Mouse (Mus musculus) v-Abl transformed pro-B cells (cell line): Measurements from ENCODE around the gene Carns1.

ENCODE experiments used
- in situ Hi-C, 2 experiments: fragments of 400-800 bp; cut with MboI; formaldehyde crosslinking; loops; one replicate each; pipeline ENCODE4 v1.15.1; 2025; ENCODE audit not compliant: unreplicated experiment in 2 of 2

Carns1 gene

DNA sequence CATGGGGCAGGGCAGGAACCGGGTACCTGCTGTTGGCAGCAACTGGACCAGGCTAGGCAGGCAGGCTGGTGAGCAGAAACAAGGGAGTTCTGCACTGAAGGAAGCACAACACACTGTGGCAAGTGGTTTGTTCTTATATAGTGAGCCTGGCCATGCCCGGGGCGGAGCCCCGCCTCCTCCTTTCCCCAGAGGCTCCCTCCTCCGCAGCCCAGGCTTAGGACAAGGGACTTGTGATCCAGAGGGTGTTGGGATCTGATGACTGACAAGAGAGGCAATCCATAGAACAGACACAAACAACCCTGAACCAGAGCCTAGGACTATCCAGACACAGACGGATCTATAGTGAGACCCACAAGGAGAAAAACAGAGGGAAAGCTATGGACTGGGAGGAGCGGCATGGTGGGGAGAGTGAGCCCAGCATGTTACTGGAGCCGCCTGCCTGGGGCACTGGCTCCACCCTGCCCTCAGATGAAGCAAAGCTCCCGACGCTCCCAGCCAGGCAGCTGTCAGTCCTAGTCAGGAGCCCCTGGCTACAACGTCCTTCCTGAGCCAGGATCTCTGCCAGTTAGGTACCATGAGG is at the start of gene Carns1:
Gene Carns1, minus strand, starts transcription at position 112 of the 580 bp plus-strand sequence.
- in situ Hi-C loops = no loop called here

DNA sequence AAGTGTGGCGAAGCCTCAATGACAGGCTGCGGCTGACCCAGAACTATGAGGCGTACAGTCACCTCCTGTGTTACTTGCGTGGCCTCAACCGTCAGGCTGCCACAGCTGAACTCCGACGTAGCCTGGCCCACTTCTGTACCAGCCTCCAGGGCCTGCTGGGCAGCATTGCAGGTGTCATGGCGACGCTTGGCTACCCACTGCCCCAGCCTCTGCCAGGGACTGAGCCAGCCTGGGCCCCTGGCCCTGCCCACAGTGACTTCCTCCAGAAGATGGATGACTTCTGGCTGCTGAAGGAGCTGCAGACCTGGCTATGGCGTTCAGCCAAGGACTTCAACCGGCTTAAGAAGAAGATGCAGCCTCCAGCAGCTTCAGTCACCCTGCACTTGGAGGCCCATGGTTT is 46.9 kb upstream of the Carns1 start:
- in situ Hi-C loops = no loop called here

DNA sequence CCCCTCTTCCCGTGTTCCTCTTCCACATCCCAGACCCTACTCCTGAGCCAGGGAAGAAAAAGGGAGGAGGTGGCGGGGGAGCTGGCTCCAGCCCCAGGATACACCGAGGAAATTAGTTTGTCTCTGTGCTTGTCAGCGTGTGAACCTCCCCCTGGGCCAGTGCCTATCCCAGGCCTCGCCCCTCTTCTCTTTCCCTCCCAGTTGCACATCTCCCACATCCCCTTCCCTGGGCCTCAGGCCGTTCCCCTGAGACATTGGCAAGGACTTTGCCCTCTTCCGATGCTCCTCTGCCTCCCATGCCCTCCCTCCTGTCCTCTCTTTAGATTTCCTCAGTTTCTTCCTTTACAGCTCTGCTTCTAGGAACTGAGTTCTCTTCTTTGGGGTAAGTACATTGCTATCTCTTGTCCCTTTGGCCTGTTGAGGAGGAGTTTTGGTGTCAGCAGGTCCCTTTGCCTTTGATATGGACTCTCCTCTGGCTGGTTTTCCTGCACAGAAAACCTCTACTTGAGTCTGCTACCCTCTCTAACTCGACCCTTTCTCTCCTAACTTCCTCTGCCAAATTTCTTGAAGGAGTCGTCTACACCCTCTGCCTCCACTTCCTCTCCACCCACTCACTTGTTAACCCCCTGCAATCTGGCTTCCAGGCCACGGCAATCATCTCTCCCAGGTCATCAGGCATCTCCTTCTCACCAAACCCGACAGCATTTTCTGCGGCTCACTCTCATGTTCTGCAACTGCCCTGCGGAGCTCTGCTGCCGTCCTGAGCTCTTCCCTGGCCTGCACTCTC is 45.9 kb upstream of the Carns1 start:
- in situ Hi-C loops = no loop called here

DNA sequence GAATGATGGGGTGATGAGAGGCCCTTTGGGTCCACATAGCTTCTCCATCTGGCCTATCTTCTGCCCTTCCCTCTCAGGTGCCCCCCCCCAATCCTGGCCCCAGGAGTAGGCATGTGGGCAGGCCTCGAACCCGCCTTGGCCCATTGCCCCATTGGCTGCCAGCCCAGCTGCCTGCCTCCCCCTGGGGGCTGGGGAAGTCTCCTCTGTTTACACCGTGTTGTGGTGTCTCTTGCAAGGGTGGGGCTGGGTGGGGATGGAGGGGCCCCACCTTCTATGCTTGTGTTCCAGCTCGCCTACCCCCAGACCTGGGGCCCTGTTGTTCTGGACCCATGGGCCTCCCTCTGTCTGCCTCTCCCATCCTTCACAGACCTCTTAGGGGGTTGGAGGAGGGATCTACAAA is 45.1 kb upstream of the Carns1 start:
- in situ Hi-C loops = no loop called here

DNA sequence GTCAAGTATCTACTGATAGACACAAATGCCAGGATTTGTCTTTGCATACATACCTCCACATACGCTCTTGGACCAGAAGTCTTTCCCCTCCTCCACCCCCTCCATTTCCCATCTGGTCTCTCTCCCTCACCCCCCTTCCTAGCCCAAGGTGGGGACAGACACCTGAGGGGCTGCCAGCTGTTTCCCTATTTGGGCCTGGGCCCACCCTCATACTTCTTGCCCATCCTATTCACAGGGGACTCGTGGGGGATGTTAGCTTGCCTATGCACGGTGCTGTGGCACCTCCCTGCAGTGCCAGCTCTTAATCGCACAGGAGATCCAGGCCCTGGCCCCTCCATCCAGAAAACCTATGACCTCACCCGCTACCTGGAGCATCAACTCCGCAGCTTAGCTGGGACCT is 44.7 kb upstream of the Carns1 start:
- in situ Hi-C loops = no loop called here

DNA sequence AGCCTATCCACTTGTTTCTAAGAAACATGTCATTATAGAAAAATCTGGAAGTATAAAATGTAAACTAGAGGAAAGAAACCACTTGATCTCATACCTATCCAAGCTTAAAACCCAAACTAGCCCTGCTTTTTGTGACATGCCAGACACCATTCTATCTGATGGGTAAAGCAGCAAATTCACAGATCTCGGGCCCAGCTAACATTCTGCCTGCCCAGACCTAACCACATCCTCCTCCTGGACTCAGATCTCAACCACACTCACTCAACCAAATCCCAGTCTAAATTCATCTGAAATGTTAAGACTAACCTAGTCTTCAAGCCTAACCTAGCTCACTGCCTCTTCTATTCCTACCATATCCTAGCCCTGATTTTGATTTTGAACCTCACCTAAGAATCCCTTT is 43.5 kb upstream of the Carns1 start:
- in situ Hi-C loops = no loop called here

DNA sequence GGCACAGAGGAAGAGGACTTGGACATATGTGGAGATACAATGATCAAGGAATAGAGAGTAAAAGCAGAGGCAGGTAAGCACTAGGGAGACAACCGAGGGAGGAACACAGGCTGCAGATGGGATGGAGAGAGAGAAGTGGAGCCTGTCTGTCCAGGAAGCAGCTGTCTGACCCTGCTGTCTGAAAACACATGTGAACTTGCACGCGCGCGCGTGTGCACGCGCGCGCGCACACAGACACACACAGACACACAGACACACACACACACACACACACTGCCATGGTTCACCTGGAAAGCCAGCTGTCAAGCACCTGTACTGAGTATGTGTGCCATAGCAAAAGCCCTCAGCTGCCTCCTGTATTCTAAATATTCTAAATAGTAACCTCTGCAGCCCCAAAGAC is 43.0 kb upstream of the Carns1 start:
- in situ Hi-C loops = no loop called here

DNA sequence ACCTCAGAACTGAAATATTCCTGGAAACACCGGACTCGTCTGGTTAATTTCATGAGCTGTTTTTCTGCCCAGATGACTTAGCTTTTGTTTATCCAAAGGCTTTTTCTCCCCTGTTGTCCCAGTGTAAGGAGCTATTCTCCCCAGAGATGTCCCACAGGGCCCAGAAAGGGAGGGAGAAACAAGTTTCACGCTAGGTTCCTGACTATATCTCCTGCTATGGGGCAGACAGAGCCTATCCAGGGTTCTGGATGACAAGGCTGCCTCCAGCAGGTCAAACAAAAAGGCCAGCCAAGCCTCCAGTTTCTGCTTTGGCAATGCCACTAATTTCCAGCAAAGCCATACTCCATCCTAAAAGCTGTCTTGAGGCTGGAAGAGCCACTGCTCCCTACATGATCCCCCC is 42.6 kb upstream of the Carns1 start:
- in situ Hi-C loops = no loop called here

DNA sequence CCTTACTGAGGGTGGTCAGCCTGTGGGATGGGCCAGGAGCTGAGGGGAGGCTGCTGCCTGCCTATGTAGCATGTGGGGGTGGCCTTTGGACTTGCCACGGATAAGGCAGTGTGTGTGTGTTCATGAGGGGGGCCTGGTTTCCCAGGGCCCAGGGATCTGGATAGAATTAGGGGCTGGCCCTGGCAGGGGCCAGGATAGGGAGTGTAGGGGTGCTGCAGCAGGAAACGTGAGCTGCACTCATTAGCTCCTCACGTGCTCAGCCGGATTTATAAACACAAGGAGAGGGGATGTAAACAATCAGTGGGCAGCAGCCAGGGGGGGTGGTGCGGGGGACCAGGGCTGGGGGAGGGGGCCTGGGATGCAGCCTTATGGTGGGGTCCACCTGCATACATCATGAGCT is 41.9 kb upstream of the Carns1 start:
- in situ Hi-C loops = no loop called here

DNA sequence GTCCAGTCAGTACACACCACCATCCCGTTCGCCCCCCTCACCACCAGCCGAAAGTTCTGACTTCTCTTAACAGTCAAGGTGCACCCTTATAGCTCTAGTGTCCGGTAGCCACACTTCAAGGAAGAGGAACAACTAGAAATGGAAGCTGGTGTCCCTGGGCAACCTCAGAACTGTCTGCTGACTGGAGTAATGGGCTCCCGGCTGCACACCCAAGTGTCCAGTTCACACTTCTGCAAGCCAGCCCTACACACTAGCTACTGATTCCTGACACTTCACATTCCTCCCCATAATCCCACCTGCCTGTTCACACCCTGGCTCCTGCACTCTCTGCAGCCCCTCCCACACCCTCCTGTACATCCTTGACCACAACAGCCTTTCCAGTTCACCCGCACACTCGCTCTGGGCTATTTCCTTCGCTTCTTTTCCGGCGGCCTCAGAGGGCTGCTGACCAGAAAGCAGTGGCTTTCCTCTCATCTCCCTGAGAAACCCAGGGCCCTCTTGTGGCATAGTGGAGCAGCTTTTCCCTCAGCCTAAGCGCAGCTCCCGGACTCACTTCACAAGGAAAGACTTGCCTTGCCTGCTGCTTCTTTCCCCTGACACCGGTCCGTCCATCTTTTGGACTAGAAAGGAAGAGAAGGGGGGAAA is 40.9 kb upstream of the Carns1 start:
- in situ Hi-C loops = no loop called here

DNA sequence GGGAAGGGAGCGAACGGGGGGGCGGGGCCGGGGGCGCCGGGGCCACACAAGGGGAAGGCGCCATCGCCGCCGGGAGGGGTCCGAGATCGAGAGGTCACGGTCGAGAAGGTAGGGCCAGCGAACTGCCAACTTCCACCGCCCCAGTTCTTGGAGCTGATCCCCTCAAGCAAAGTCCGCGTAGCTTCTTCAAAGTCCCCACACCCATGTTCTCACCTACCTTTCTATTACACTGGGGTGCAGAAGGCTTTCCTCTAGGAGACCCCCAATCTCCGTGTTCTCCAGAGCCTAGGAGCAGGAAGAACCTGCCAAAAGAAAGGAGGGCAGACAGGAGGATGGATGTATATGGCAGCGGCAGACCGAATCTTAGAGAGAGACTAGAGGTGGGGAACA is 40.2 kb upstream of the Carns1 start:
- in situ Hi-C loops = no loop called here

DNA sequence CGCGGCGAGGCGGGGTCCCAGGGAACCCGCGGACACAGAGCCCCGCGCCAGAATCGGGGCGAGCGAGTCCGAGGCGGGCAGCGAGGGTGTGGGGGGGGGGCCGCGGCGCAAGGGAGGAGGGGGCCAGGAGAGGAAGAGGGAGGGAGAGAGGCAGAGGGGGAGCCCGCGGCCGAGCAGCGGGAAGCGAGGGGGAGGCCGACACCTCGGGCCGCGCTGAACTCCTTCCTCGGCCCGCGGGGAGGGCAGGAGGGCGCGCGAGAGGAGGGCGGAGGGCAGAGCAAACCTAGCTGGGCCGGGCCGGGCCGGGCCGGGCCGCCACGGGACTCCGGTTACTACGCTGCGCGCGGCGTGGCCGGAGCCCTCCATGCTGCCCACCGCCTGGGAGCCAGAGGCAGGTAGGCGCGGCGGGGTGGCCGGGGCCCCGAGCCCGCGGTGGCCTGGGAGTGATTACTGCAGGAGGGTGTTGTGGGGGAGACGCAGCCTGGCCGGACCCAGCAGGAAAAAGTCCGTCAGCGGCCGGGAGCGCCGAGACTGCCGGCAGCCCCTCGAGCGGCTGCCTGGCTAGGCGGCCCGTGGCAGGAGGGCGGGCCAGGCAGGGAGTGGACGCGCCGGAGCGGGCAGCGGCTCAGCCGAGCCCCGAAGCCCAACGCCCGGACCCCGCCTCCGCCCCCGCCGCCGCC is 39.6 kb upstream of the Carns1 start:
- in situ Hi-C loops = no loop called here

DNA sequence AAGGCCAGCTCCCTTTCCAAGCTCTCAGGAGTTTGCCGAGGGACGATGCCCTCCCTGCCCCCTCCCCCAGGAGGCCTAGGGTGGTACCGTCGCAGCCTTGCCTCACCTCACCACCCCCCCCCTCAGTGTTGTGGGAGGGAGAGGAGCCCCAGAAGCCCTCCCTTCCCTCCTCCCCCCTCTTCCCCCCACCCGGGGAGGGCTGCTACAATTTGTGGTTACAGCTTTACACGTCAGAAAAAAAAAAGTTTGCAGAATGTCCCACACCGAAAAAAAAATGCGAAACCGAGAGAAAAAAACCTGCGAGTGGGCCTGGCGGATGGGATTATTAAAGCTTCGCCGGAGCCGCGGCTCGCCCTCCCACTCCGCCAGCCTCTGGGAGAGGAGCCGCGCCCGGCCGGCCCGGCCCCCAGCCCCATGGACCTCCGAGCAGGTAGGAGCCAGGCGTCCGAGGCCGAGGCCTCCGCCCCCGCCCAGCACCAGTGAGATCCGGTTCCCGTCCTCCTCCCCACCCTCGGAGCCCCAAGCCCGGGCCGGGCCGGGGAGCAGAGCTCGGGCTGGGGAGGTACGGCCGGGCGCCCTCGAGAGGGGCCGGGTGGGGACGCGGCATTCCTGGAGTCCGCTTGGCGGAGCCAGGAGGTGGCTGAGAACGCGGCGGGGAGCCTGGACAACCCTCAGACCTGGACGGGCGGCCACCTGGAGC is 38.9 kb upstream of the Carns1 start, which contains the start of the genes Clcf1 and AC109138.7:
Gene Clcf1, plus strand, starts transcription at position 168 of the 700 bp plus-strand sequence.
Gene AC109138.7, plus strand, starts transcription at position 287 of the 700 bp plus-strand sequence.
- in situ Hi-C loops = no loop called here

DNA sequence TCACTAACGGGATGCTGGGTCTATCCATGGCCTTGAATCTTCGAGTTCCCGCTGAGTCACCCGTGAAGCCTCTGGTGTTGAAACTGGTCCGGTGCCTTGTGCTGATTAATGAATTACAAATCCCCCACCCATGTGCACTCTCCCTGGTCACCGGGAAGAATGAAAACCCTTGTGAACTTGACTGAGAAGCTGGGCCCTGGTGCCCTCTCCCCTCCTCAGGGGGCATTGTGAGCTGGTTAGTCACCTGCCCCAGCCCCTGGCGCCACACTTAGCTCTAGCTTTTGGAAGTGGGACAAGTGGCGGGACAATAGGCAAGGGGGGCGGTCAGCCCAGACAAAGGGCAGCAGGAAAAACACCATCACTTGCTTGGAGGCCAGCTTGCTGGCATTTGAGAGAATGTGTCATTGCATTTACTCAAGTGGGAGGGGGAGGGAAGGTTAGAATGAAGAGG is 38.3 kb upstream of the Carns1 start:
- in situ Hi-C loops = no loop called here

DNA sequence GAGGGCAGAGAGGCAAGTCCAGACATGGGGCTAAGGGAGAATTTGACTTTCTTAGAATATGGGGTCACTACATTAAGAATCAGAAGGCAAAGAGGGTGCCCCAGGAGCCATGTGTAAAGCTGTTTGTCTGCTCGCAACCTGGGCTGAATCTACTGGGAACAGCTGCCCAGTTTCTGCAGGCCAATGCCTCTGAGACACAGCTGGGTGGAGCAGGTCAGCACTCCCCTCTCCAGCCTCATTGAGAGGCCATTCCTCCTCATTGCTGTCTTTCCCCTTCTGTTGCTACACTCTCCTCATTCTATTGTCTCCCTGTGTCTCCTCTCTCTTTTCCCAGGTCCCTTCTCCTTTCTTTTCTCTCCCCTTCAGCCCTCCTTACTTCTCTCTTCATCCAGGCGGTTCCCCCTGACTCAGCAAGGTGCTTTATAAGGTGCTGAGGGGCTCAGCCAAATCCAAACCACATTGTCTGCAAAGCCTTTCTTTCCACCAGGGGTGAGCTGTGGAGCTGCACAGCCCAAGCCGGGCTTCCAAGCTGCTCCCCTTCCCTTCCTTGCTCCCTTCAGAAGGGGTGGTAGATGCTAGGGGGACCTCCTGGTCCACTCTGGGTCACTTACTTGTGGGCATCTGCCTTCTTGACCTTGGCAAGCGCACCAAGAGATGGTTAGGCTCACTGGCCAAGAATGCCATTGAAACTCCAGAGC is 36.8 kb upstream of the Carns1 start:
- in situ Hi-C loops = no loop called here

DNA sequence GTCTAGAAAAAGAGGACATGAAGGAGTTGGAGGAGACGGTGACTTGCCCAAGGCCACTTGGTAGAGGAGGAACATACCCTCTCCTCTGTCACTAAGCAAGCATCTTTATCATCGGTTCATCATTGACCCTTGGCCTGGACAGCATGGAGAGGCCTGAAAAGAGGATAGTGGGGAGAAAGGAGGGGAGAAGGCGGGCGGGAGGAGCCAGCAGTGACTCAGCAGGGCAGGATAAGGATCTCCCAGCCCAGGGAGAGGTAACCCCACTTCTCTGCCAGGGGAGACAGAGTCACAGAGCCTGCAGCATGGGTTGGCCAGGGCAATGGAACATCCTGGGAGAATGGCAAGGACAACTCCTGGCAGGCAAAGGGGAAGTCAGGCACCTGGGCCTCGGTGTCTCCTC is 33.3 kb upstream of the Carns1 start:
- in situ Hi-C loops = loop anchor here (5.0 kb wide), 3 partner anchors 34 to 104 kb away; no protein-coding TSS in a partner anchor

DNA sequence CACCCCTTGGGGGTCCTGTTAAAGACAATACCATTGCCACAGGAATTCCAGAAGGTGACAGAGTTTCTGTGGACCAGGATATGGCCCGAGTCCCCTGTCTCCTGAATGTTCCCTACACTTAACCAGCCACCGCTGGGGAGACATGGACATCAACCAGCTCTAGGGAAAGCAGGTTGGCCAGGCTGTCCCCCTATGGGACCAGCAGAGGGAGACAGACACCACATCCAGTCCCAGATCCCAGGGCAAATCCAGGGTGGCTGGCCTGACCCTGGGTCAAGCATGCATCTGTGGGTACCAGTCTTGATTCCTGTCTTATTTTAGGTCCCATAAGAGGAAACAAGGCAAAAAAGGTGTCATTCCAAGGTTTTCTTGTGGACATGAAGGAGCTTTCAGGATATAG is 31.7 kb upstream of the Carns1 start:
- in situ Hi-C loops = loop anchor here (5.0 kb wide), 3 partner anchors 35 to 105 kb away; no protein-coding TSS in a partner anchor

DNA sequence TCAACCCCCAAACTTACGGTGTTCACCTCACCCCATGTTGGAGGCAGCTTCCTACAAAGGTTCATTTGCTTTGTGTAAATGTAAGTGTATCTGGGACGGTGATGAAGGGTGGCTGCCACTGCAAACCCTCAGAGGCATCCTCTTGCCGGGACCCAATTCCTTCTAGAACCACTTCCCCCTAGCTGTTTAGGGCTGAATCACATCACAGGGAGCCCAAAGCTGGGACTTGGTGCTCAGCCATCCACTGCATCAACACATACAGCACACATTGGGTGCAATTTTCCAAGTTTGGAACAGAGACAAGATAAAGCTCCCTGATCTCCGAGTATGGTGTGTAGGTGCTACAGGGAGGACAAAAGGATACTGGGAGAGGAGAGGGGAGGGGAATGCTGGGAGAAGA is 29.6 kb upstream of the Carns1 start:
- in situ Hi-C loops = loop anchor here (5.0 kb wide), 8 partner anchors 37 to 188 kb away; partner anchors contain the start of gene Aip (in 1 of the 2)

DNA sequence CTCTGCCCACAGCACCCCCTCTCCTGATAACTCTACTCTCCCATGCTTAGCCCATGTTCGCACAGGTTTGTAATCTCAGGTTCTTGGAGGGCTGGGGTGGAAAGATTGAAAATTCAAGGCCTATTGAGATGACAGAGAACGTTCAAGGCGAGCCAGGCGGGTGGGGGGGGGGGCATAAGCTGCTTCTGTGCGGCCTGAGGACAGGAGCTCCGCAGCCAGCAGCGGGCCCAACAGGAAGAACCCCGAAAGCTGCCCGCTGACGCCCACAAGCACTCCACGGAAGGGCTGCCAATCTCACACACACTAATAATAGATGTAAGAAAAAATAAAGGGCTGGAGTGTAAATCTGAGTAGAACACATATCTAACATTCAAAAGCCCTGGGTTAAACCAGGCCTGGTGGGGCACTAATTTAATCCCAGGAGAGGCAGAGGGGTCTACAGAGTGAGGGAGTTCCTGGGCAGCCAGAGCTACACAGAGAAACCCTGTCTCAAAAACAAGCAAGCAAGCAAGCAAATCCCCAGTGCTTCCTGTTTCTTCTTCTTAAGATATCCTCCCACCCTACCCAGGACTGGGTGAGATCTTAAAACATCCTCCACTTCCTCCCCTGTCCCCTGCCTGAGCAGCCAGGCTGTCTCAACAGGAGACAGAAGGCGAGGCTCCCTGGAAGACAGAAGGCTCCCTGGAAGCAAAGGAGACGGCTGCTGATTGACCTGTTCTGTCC is 28.5 kb upstream of the Carns1 start:
- in situ Hi-C loops = loop anchor here (5.0 kb wide), 5 partner anchors 36 to 186 kb away; partner anchors contain the start of gene Aip (in 1 of the 2)
